Mouse (Mus musculus): ENCODE data around the gene Dgcr2.
A peak's percentile ranks its signal among the peaks of the same experiment; 100 is the strongest.

Dgcr2 gene

DNA sequence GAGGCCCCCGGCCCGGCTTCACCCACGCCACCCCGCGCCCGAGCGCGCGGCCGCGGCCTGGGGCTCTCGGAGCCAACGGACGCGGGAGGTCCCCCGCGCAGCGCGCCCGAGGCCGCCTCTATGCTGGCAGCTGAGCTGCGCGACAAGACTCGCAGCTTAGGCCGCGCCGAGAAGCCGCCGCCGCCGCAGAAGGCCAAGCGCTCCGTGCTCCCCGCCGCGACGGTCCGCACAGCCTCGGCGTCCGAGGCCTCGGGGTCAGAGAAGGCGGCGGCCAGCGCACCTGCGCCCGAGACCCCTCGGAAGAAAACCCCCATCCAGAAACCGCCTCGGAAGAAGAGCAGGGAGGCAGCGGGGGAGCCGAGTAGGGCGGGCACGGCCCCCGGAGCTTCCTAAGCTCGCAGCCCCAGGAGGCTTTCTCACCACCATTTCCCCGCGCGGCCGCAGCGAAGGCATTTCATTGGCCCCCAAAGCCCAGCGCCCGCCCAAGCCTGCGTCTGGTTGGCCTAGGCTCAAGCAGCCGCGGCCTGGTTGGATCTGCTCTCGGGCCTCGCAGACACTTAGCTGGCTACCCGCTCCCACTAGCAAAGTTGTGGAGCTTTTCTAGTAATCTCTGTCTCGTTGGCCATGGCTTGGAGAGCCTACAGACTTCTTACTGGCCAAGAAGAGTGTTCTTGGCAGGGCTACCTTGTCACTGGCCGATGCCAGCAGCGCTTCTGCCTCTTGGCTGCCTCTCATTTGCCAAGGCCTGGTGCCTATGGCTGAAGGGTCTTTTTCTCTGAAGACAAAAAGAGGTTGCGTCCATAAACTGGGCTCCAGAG lies 91.0 kb downstream of the Dgcr2 start:
- peak; percentile 83 to 84 for DNase-seq

GRCm38 (mm10) chr16:17806581-17807191 lies 91.7 kb downstream of the Dgcr2 start:
- peak in 1 of 2 experiments; percentile 40 for DNase-seq

DNA sequence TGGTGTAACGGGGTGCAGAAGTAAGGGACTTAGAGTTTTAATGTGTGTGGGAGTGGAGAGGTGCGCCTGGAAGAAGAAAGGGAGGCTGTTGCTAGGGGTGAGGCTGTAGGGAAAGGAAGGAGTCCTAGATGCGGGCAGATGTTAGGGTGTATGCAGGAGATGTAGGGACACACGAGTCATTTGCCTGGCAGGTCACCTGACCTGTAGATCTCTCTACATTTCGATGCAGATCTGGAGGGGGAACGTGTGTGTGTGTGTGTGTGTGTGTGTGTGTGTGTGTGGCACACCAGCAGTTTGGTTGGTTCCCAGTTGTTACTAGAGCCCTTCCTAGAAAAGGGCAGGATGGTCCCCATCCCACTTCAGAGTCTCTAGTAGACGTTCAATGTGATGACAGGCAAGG lies 93.4 kb downstream of the Dgcr2 start:
- DNase-seq: no peak

DNA sequence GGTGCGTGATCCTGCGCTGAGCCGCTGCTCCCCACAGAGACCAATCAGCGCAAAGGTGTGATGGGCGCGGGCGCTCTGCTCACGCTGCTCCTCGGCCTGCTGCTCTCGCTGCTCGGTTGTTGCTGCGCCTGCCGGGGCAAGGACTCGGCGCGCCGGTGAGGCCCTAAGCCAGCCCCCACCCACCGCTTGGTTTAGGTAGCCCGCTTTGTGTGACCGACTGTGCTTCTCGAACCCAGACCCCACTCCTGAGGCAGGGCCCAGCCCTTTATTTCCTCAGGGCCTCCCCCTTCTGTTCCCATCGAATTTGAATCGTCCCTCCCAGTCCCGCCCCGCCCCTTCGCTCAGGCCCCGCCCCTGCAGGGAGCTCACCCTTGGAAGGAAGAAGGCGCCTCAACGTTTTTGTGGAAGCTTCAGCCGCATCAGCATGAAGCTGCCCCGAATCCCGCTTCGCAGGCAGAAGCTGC lies 93.9 kb downstream of the Dgcr2 start:
- no peak for DNase-seq

- DNase-seq: no peak
Observed at GRCm38 (mm10) chr16:17803675-17804448, 94.5 kb downstream of the Dgcr2 start.

- no peak for DNase-seq
Observed at GRCm38 (mm10) chr16:17802839-17803674, 95.3 kb downstream of the Dgcr2 start.

DNA sequence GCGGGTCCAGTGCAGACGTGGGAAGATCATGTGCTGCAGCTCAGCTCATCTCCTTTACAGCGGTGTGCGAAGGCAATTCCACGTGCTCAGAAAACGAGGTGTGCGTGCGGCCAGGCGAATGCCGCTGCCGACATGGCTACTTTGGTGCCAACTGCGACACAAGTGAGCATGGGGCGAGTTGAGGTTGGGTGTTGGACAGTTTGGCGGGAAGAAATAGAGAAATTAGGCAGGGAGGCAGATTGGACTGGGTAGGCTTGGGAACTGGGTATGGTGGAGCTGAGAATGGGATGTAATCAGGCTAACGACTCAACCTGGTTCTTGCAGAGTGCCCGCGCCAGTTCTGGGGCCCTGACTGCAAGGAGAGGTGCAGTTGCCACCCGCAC lies 95.9 kb downstream of the Dgcr2 start:
- no peak for DNase-seq

DNA sequence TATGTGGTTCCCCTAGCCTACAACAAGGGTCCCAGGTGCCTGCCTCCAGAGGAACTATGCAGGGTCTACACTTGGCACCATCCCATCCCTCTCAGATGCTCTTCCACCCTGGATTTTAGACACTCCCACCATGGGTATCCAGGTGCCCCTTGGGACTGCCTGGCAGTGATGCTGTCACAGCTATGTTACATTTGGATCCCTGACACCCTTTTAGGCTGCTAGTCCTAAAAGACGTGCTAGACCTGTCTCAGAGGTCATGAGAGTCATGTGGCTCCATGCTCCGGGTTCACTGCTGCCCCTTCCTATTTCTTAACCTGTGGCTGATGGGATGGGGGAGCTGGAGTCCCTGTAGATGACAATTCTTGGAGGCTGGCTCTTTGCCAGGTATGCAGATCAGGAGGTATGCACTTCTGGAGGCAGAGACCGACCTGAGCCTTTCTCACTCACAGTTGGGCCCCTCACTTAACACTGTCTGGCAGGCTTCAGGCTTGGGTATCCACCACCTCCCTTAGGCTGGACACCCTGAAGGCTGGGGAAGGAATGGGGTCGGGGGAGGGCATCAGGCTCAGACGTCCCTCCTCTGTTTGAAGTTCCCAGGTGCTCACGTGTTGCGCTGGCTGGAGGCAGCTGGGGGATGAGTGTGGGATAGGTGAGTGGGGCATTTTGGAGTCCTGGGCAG lies 96.4 kb downstream of the Dgcr2 start:
- no peak for DNase-seq

- no peak for DNase-seq
Observed at GRCm38 (mm10) chr16:17799584-17799983, 98.8 kb downstream of the Dgcr2 start.

- DNase-seq: no peak
Observed at GRCm38 (mm10) chr16:17798321-17799180, 99.8 kb downstream of the Dgcr2 start.

- DNase-seq: no peak
Observed at GRCm38 (mm10) chr16:17797812-17798311, 100.5 kb downstream of the Dgcr2 start.

GRCm38 (mm10) chr16:17796971-17797811 lies 101.2 kb downstream of the Dgcr2 start, which contains the start of gene Scarf2:
Scarf2 (plus strand) TSS chr16:17797282.
- no peak for DNase-seq

DNA sequence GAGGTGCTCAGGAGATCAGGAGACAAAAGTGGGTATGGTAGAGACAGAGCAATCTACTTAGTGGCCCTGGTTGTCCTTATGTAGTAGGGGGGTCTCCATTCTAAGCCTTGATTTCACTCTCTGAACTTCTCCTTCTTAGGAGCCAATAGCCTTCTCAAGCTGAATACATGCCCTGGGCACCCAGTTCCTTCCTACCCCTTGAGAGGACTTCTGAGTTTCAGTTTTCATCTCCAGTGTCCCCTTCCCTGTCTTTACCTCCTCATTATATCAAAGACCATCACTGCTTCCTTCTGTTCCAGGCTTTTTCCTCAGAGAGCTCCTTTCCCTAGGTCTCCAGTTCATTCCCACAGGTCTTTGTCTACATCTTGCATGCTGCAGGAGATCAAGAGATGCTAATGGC lies 101.8 kb downstream of the Dgcr2 start:
- no peak for DNase-seq

- no peak for DNase-seq
Observed at GRCm38 (mm10) chr16:17795643-17796042, 102.7 kb downstream of the Dgcr2 start.

DNA sequence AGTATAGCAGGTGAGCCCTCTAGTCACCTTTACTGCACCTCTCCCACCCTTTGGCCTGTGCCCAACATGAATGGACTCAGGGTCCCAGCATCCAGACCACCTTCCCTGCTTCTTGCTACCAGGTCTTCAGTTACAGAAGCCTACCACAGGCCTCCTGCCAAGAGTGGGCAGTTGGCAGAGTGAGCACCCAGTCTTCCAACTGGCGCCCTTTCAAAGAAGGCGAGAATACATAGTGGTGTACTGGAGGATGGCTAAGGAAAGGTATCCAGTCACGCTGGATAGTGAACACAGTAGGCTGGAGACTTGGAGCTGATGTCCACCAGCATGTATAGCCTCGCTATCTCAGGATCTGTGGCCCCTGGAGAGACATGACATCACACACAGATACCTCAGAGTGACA lies 104.3 kb downstream of the Dgcr2 start:
- no peak for DNase-seq

DNA sequence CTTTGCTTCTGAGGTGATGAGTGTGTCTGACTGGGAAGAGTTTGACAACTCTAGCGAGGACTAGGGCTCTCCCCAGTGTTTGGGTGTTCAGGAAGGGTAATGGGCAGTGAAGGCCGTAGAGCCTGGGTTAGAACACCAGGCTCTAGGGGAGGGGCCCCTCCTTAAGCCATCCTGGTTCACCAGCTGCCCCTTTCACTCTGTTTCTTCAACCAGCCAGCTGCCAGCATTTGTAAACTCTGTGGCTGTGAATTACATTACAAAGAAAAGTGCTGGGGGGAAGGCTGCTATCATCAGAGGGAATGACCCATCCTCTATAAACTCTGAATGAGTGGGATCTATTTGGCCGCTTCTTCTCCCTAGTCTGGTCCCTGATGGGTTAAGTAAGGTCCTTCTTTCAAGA lies 105.6 kb downstream of the Dgcr2 start:
- no peak for DNase-seq

Data from thymus, adult 18-20 months (tissue).